Mouse (Mus musculus) olfactory bulb, adult 2 months (tissue): Measurements from ENCODE around the gene Erlin1. TPM values are rescaled to one million over a fixed set of nuclear protein-coding genes. Genes with fewer than 3 reads are reported as not detected.

Experiments
- H3K27ac ChIP-seq: fragments of 200-500 bp; 2 replicates; pipeline ENCODE4 v1.5.1; 2012; ENCODE audit warnings: low read depth, low read length; ENCODE audit not compliant: insufficient read depth
- H3K4me1 ChIP-seq: fragments of 200-500 bp; 2 replicates; pipeline ENCODE4 v1.6.1; 2012; ENCODE audit warnings: low read length; ENCODE audit not compliant: control insufficient read depth, insufficient read depth
- H3K4me3 ChIP-seq: fragments of 200-500 bp; 2 replicates; pipeline ENCODE4 v1.5.1; 2012; ENCODE audit warnings: mild to moderate bottlenecking, low read depth, low read length, moderate library complexity; ENCODE audit not compliant: insufficient read depth
- CTCF ChIP-seq: fragments of 200-500 bp; IDR thresholded peaks from 2 replicates; pipeline ENCODE4 v1.5.1; 2012; ENCODE audit warnings: low read depth, mild to moderate bottlenecking, low read length, moderate library complexity; ENCODE audit not compliant: insufficient read depth
- POLR2A ChIP-seq: fragments of 200-500 bp; IDR thresholded peaks from 2 replicates; pipeline ENCODE4 v1.6.1; 2012; ENCODE audit warnings: mild to moderate bottlenecking, low read depth, low read length, moderate library complexity; ENCODE audit not compliant: insufficient read depth
- WGBS: fragments of 180-500 bp; shearing (Covaris S2); methylation state at CpG from one replicate; pipeline ENCODE4 v1.1.7; 2018; 5-methylcytosine and 5-hydroxymethylcytosine counted together
- polyA plus RNA-seq: library from polyadenylated mRNA; stranded (reverse); fragments of >200 nt; gene quantifications from 2 replicates; pipeline ENCODE4 v1.2.4, GENCODE M21; 2012; ENCODE audit warnings: low replicate concordance; ENCODE audit not compliant: missing spikeins, insufficient read depth, insufficient read length

Gene Erlin1
- polyA plus RNA-seq, 1 experiment = not detected

GRCm38 (mm10) chr19:44019739-44020138, 49.8 kb downstream of the Erlin1 start:
- no peak for TF ChIP-seq POLR2A
- no peak for TF ChIP-seq CTCF
- Histone ChIP-seq H3K4me3 (no peak overlapping the region), H3K4me1 (no peaks in the 10 kb centered on the region), H3K27ac (no peak overlapping the region)
- 61% methylated on average over 7 of the region's 7 CpGs for WGBS

- 89% methylated on average over 6 of the region's 6 CpGs for WGBS
- no peak for TF ChIP-seq CTCF
- TF ChIP-seq POLR2A = no peak
- no peak overlapping the region for H3K27ac ChIP-seq
Measured at GRCm38 (mm10) chr19:44013862-44014261, 55.7 kb downstream of the Erlin1 start.

GRCm38 (mm10) chr19:44008784-44009183, 60.8 kb downstream of the Erlin1 start:
- Histone ChIP-seq H3K4me1 (no peaks in the 10 kb centered on the region), H3K27ac (no peak overlapping the region), H3K4me3 (no peak overlapping the region)
- no peak for TF ChIP-seq CTCF
- TF ChIP-seq POLR2A = no peak
- WGBS = 47% methylated on average over 15 of the region's 15 CpGs

More at GRCm38 (mm10) chr19:44013862-44014261, 55.7 kb downstream of the Erlin1 start:
- no peaks in the 10 kb centered on the region for H3K4me1 ChIP-seq
- no peak overlapping the region for H3K4me3 ChIP-seq

- H3K4me1 ChIP-seq = no peaks in the 10 kb centered on the region
- WGBS = 37% methylated on average over 12 of the region's 12 CpGs
- H3K27ac ChIP-seq = no peak overlapping the region
- H3K4me3 ChIP-seq = no peak overlapping the region
- TF ChIP-seq CTCF = no peak
- no peak for TF ChIP-seq POLR2A
Measured at GRCm38 (mm10) chr19:44007186-44007585, 62.4 kb downstream of the Erlin1 start.

- TF ChIP-seq POLR2A (no peak), CTCF (no peak)
- H3K4me1 ChIP-seq = no peaks in the 10 kb centered on the region
- WGBS = 76% methylated on average over 4 of the region's 4 CpGs
- H3K4me3 ChIP-seq = no peak overlapping the region
- no peak overlapping the region for H3K27ac ChIP-seq
Measured at GRCm38 (mm10) chr19:44005025-44005424, 64.6 kb downstream of the Erlin1 start.

GRCm38 (mm10) chr19:44004261-44004660, 65.3 kb downstream of the Erlin1 start:
- TF ChIP-seq CTCF = no peak
- TF ChIP-seq POLR2A = no peak

DNA sequence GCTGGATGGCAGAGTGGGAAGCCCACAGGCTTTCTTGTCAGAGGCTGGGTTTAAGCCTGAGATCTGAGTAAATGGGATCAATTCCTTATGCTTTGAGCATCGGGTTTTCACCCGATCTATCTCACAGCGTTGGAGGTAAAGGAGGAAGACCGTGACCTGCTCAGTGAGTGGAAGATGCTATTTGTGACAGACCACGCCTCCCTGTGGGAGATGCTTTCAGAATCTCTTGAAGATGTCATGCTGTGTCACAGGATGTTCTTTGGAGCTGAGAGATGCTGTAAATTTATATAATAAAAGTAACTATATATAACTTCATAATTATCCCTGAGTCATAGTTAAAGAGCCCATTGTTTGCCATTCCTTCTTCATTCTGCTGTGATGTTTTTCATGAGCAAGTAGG, 68.9 kb downstream of the Erlin1 start:
- Histone ChIP-seq H3K27ac (no peak overlapping the region), H3K4me3 (no peak overlapping the region), H3K4me1 (no peaks in the 10 kb centered on the region)
- TF ChIP-seq POLR2A (no peak), CTCF (no peak)
- 56% methylated on average over 5 of the region's 5 CpGs for WGBS

More at GRCm38 (mm10) chr19:44004261-44004660, 65.3 kb downstream of the Erlin1 start:
- WGBS = 89% methylated on average over 2 of the region's 2 CpGs
- H3K4me1 ChIP-seq = no peaks in the 10 kb centered on the region
- no peak overlapping the region for H3K27ac ChIP-seq
- no peak overlapping the region for H3K4me3 ChIP-seq

GRCm38 (mm10) chr19:44000061-44000460, 69.5 kb downstream of the Erlin1 start:
- no peak overlapping the region for H3K27ac ChIP-seq

GRCm38 (mm10) chr19:43998802-43999527, 70.6 kb downstream of the Erlin1 start:
- Histone ChIP-seq H3K4me1 (peaks cover 2% of the 10 kb centered on the region; the same call in 1 of the 2 replicates), H3K27ac (no peak overlapping the region), H3K4me3 (no peak overlapping the region)
- 89% methylated on average over 11 of the region's 11 CpGs for WGBS
- TF ChIP-seq POLR2A (no peak), CTCF (no peak)

More at GRCm38 (mm10) chr19:44000061-44000460, 69.5 kb downstream of the Erlin1 start:
- TF ChIP-seq CTCF (no peak), POLR2A (no peak)
- WGBS = 79% methylated on average over 1 of the region's 1 CpGs
- Histone ChIP-seq H3K4me1 (no peaks in the 10 kb centered on the region), H3K4me3 (no peak overlapping the region)

GRCm38 (mm10) chr19:43998101-43998500, 71.5 kb downstream of the Erlin1 start:
- H3K4me1 ChIP-seq = peaks cover 2% of the 10 kb centered on the region; the same call in 1 of the 2 replicates
- no peak overlapping the region for H3K27ac ChIP-seq
- TF ChIP-seq POLR2A = no peak
- TF ChIP-seq CTCF = no peak
- H3K4me3 ChIP-seq = no peak overlapping the region
- 63% methylated on average over 10 of the region's 10 CpGs for WGBS
